Mouse (Mus musculus) midbrain, postnatal 0 days (tissue): ENCODE measurements around the gene Olfr658. TPM values are rescaled to one million over a fixed set of nuclear protein-coding genes. Genes with fewer than 3 reads are reported as not detected.

Source experiments
- ATAC-seq: fragments of 200-750 bp; cut with Nextera tagmentation; 2 replicates; pipeline ENCODE4 v1.8.0; 2017; ENCODE audit warnings: moderate number of reproducible peaks, mild to moderate bottlenecking, moderate TSS enrichment, moderate library complexity; ENCODE audit not compliant: low FRiP score
- DNase-seq: peaks from one replicate; pipeline ENCODE4 v3.0.0-alpha.2; 2015; ENCODE audit warnings: low spot score
- H3K27ac ChIP-seq: fragments of 300-500 bp; sonication (generic); 2 replicates; pipeline ENCODE4 v1.5.1; 2014; ENCODE audit warnings: low read depth, mild to moderate bottlenecking, low read length, mixed read lengths
- H3K27me3 ChIP-seq: fragments of 300-500 bp; sonication (generic); 2 replicates; pipeline ENCODE4 v1.6.1; 2014; ENCODE audit warnings: low read length, control low read depth, mixed read lengths; ENCODE audit not compliant: insufficient read depth
- H3K36me3 ChIP-seq: fragments of 300-500 bp; sonication (generic); 2 replicates; pipeline ENCODE4 v1.6.1; 2014; ENCODE audit warnings: low read length, control low read depth, mixed read lengths; ENCODE audit not compliant: insufficient read depth
- H3K4me1 ChIP-seq: fragments of 300-500 bp; sonication (generic); 2 replicates; pipeline ENCODE4 v1.6.1; 2014; ENCODE audit warnings: mild to moderate bottlenecking, control low read depth, antibody characterized with exemption, low read length, mixed read lengths; ENCODE audit not compliant: insufficient read depth
- H3K4me2 ChIP-seq: fragments of 300-500 bp; sonication (generic); 2 replicates; pipeline ENCODE4 v1.6.1; 2014; ENCODE audit warnings: low read depth, mild to moderate bottlenecking, low read length, mixed read lengths; ENCODE audit not compliant: poor library complexity, severe bottlenecking
- H3K4me3 ChIP-seq: fragments of 300-500 bp; sonication (generic); 2 replicates; pipeline ENCODE4 v1.5.1; 2014; ENCODE audit warnings: low read depth, mild to moderate bottlenecking, low read length, moderate library complexity
- H3K9ac ChIP-seq: fragments of 300-500 bp; sonication (generic); replicated peaks from 2 replicates; pipeline ENCODE4 v1.6.1; 2014; ENCODE audit warnings: mild to moderate bottlenecking, low read length, moderate library complexity, mixed read lengths; ENCODE audit not compliant: poor library complexity, severe bottlenecking
- H3K9me3 ChIP-seq: fragments of 300-500 bp; sonication (generic); 2 replicates; pipeline ENCODE4 v1.6.1; 2016; ENCODE audit warnings: low read length, control low read depth
- CTCF ChIP-seq: IDR thresholded peaks from 2 replicates; pipeline ENCODE4 v1.5.1; 2016; ENCODE audit warnings: antibody characterized with exemption, mild to moderate bottlenecking
- WGBS: fragments of 180-500 bp; shearing (Covaris S2); extraction: QIAGEN DNeasy Blood & Tissue Kit; methylation state at CpG from one replicate; pipeline ENCODE4 v1.1.7; 2014; 5-methylcytosine and 5-hydroxymethylcytosine counted together
- polyA plus RNA-seq: library from polyadenylated mRNA; unstranded; fragments of >200 nt; fragmentation: Nextera tagmentation; extraction: Ambion mirVana; gene quantifications from 2 replicates; pipeline ENCODE4 v1.2.1, GENCODE M21; 2015
- total RNA-seq: library from RNA; depleted of rRNA; stranded (reverse); fragments of >200 nt; gene quantifications from 2 replicates; pipeline ENCODE4 v1.2.3, GENCODE M21; 2014; rRNA removed

Gene Olfr658
- total and polyA plus RNA-seq, 2 experiments from 2014 or later: 0.05 to 0.25 TPM

DNA sequence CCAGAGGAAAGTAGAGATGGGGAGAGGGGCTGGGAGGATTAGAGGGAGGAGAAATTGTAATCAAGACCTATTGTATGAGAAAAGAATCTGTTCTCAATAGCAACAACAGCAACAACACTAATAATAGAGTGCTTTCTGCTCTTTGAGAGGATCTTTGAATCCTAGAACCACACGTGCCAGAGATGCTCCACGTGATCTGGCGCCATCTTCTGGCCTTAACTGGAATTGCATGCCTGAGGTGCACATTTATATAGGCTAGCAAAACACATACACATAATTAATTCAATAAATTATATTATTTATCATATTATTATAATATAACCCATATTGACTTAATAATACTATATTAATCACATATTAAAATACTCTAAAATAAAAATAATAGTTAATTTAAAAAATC, 43.9 kb downstream of the Olfr658 start:
- no peak overlapping the region for H3K4me3 ChIP-seq
- no peak overlapping the region for H3K27ac ChIP-seq
- H3K4me1 ChIP-seq: no peaks in the 10 kb centered on the region
- DNase-seq (no peak), ATAC-seq (no peak)
- no peak overlapping the region for H3K9ac ChIP-seq
- no peak overlapping the region for H3K4me2 ChIP-seq
- no peaks in the 10 kb centered on the region for H3K9me3 ChIP-seq
- H3K36me3 ChIP-seq: no peaks in the 10 kb centered on the region
- no peaks in the 10 kb centered on the region for H3K27me3 ChIP-seq
- peak; percentile 61 for TF ChIP-seq CTCF
- 1% methylated on average over 3 of the region's 3 CpGs for WGBS

DNA sequence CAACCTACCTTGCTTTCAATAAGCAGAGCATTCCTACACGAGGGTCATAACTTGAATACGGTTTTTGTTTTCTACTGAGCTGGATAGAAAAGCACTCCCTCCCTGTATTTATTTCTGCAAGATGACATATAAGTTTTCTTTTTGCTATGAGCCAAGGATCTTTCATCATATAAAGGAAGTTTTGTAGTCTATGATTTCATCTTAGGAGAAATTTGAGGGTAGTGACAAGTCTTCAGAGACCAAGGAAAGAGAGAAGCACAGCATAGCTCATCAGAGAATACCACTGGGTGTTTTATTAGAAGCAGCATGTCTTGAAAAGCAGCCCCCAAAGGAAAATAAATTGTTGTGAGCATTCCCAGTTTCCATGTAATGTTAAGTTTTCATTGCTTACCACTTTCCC, 45.4 kb downstream of the Olfr658 start, which contains the start of gene Olfr655:
Gene Olfr655, minus strand, starts transcription at position 101 of the 400 bp plus-strand sequence.
- H3K27ac ChIP-seq: no peak within 1 kb of the TSS
- H3K9ac ChIP-seq: no peak within 1 kb of the TSS
- WGBS: 89% methylated on average over 2 of the region's 2 CpGs
- no peak within 1 kb of the TSS for H3K4me3 ChIP-seq
- H3K4me1 ChIP-seq: no peaks in the 10 kb centered on the region
- DNase-seq (no peak), ATAC-seq (no peak)
- H3K4me2 ChIP-seq: no peak within 1 kb of the TSS
- no peak for TF ChIP-seq CTCF
- no peaks in the 10 kb centered on the region for H3K36me3 ChIP-seq
- H3K27me3 ChIP-seq: no peaks in the 10 kb centered on the region
- no peaks in the 10 kb centered on the region for H3K9me3 ChIP-seq

Other genes with a start within 250 kb of the Olfr658 start
- 0.88 TPM in 1 of 2 replicates, not detected in the other for gene Trim30c, start 246.5 kb downstream of the Olfr658 start, total RNA-seq
- gene Trim30c, start 246.5 kb downstream of the Olfr658 start, polyA plus RNA-seq: 0.16 TPM in 1 of 2 replicates, not detected in the other
- gene Trim30a, start 182.1 kb downstream of the Olfr658 start, total RNA-seq: 1.5 and 1.7 TPM in 2 replicates
- 0.73 and 0.94 TPM in 2 replicates for gene Trim30a, start 182.1 kb downstream of the Olfr658 start, polyA plus RNA-seq
- 1.7 and 1.9 TPM in 2 replicates for gene Trim30d, start 139.5 kb downstream of the Olfr658 start, total RNA-seq
- 0.90 and 1.1 TPM in 2 replicates for gene Trim30d, start 139.5 kb downstream of the Olfr658 start, polyA plus RNA-seq
- gene Olfr651, start 97.2 kb downstream of the Olfr658 start, total RNA-seq: not detected in 2 replicates
- not detected in 2 replicates for gene Olfr651, start 97.2 kb downstream of the Olfr658 start, polyA plus RNA-seq
- gene Olfr652, start 86.4 kb downstream of the Olfr658 start, total RNA-seq: not detected in 2 replicates
- gene Olfr652, start 86.4 kb downstream of the Olfr658 start, polyA plus RNA-seq: not detected in 2 replicates
- not detected in 2 replicates for gene Olfr653, start 70.0 kb downstream of the Olfr658 start, total RNA-seq
- not detected in 2 replicates for gene Olfr653, start 70.0 kb downstream of the Olfr658 start, polyA plus RNA-seq
- not detected in 2 replicates for gene Olfr654, start 60.3 kb downstream of the Olfr658 start, total RNA-seq
- not detected in 2 replicates for gene Olfr654, start 60.3 kb downstream of the Olfr658 start, polyA plus RNA-seq
- 0.38 TPM in 1 of 2 replicates, not detected in the other for gene Olfr655, start 45.5 kb downstream of the Olfr658 start, total RNA-seq
- not detected in 2 replicates for gene Olfr655, start 45.5 kb downstream of the Olfr658 start, polyA plus RNA-seq
- not detected in 2 replicates for gene Olfr656, start 33.4 kb downstream of the Olfr658 start, total RNA-seq
- not detected in 2 replicates for gene Olfr656, start 33.4 kb downstream of the Olfr658 start, polyA plus RNA-seq
- not detected in 2 replicates for gene Olfr657, start 22.5 kb downstream of the Olfr658 start, total RNA-seq
- not detected in 2 replicates for gene Olfr657, start 22.5 kb downstream of the Olfr658 start, polyA plus RNA-seq
- gene Olfr659, start 19.4 kb upstream of the Olfr658 start, total RNA-seq: not detected in 2 replicates
- not detected in 2 replicates for gene Olfr659, start 19.4 kb upstream of the Olfr658 start, polyA plus RNA-seq
- not detected in 2 replicates for gene Olfr661, start 39.2 kb upstream of the Olfr658 start, total RNA-seq
- not detected in 2 replicates for gene Olfr661, start 39.2 kb upstream of the Olfr658 start, polyA plus RNA-seq
- gene Usp17le, start 130.2 kb upstream of the Olfr658 start, total RNA-seq: not detected in 2 replicates
- gene Usp17le, start 130.2 kb upstream of the Olfr658 start, polyA plus RNA-seq: not detected in 2 replicates
- gene Usp17lb, start 195.3 kb upstream of the Olfr658 start, total RNA-seq: not detected in 2 replicates
- gene Usp17lb, start 195.3 kb upstream of the Olfr658 start, polyA plus RNA-seq: not detected in 2 replicates
- not detected in 2 replicates for gene Usp17la, start 209.7 kb upstream of the Olfr658 start, total RNA-seq
- not detected in 2 replicates for gene Usp17la, start 209.7 kb upstream of the Olfr658 start, polyA plus RNA-seq
- gene Olfr665, start 230.7 kb upstream of the Olfr658 start, total RNA-seq: not detected in 2 replicates
- not detected in 2 replicates for gene Olfr665, start 230.7 kb upstream of the Olfr658 start, polyA plus RNA-seq
- not detected in 2 replicates for gene Olfr666, start 248.6 kb upstream of the Olfr658 start, total RNA-seq
- not detected in 2 replicates for gene Olfr666, start 248.6 kb upstream of the Olfr658 start, polyA plus RNA-seq